Mouse (Mus musculus): ENCODE results near the gene Klhl30. TPM values are rescaled to one million over a fixed set of nuclear protein-coding genes. Genes with fewer than 3 reads are reported as not detected.

The Klhl30 gene
- 10 to 100 TPM; 51.2 to 55.4 TPM for total RNA-seq (2021)

GRCm38 (mm10) chr1:91350841-91351240 is at the start of gene Klhl30:
Gene Klhl30 (plus strand): TSS chr1:91351016.
- DNase-seq, result peak; percentile 57

GRCm38 (mm10) chr1:91301206-91301920 is 49.5 kb upstream of the Klhl30 start:
- no peak for DNase-seq

DNA sequence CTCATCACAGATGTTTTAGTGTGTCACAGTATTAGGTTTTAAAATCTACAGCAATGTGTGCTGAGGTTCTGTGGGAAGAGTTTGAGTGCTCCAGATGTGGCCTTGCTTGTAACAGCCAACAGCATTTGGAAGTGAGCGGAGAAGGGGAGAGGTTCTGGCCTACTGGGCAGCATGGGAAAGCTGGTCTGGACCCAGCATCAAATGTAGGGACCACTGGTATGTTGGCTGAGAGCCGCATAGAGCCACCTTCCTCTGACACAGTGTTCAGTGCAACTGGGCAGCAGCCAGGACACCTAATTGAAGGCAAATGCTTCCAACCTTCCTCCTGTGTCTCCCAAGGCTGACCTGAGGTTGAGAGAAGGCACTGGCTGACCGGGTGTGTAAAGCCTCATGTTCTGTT is 48.8 kb upstream of the Klhl30 start:
- DNase-seq, result no peak

- no peak for DNase-seq
Observed at GRCm38 (mm10) chr1:91304621-91305020, 46.2 kb upstream of the Klhl30 start.

- no peak for DNase-seq
Observed at GRCm38 (mm10) chr1:91309366-91310085, 41.3 kb upstream of the Klhl30 start.

GRCm38 (mm10) chr1:91312273-91312672 is 38.5 kb upstream of the Klhl30 start:
- no peak for DNase-seq

- peak; percentile 47 for DNase-seq
Observed at GRCm38 (mm10) chr1:91313251-91313650, 37.6 kb upstream of the Klhl30 start.

DNA sequence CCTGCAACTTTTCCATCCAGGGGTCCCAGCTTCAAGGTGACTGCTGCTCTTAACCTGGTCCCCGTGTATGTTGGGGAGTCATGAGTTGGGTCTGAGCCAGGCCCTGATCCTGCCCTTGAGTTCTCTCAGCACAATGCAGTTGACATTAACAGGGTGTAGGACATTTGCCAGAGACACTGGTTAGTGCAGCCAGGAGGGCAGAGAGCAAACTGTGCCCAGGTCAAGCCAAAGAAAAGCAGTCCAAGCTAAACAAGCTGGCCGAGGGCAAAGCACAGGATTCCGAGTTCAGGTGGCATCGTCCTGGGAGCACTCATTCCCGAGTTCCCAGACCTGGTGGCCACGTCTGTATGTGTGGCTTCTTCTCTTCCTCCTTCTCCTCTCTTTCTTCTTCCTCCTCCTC is 33.2 kb upstream of the Klhl30 start:
- no peak for DNase-seq

- peak; percentile 44 for DNase-seq
Observed at GRCm38 (mm10) chr1:91321760-91322438, 28.9 kb upstream of the Klhl30 start, which contains the start of gene Espnl. Gene Espnl (plus strand): TSS chr1:91322075.

GRCm38 (mm10) chr1:91324646-91325045 is 26.2 kb upstream of the Klhl30 start:
- no peak for DNase-seq

- no peak for DNase-seq
Observed at GRCm38 (mm10) chr1:91325488-91326042, 25.3 kb upstream of the Klhl30 start.

DNA sequence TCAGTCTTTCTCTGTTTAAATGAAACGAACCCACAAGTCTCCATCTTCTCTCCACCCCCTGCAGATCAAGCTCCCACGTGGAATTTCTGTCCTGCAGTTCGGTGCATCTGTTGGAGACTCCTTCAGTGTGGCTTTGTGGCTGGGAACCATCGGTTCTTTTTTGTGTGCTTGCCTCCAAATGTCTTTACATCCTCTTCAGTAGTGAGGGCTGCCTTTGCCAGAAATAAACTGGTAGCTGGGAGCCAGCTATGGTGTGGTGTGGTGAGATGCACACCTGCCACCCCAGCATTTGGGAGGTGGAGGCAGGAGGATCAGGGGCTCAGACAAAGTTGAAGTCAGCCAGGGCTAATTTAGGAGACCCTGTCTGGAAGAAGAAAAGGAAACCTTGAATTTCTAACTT is 18.7 kb upstream of the Klhl30 start:
- DNase-seq, result no peak

- no peak for DNase-seq
Observed at GRCm38 (mm10) chr1:91333582-91333981, 17.2 kb upstream of the Klhl30 start.

DNA sequence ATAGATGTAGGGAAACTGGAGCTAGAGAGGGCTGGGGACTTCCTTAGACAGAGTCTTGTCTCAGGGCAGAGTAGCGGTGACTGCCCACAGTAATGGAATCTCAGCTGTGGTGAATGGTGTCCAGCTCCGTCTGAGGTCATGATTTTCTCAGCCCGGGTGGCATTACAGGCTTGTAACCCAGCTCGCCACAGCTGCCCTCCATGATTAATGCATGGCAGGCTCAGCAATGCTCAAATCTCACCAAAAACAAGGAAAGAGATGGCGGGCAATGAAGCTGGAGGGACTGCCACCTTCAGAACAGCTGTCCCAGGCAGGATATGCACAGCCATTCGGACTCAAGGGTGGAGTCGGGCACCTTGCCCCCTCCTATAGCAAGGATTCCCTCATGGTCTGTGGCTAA is 13.5 kb upstream of the Klhl30 start:
- DNase-seq, result no peak

- DNase-seq, result peak; percentile 28
Observed at GRCm38 (mm10) chr1:91344001-91344400, 6.8 kb upstream of the Klhl30 start.

GRCm38 (mm10) chr1:91344921-91345685 is 5.7 kb upstream of the Klhl30 start:
- DNase-seq, result peak; percentile 36

DNA sequence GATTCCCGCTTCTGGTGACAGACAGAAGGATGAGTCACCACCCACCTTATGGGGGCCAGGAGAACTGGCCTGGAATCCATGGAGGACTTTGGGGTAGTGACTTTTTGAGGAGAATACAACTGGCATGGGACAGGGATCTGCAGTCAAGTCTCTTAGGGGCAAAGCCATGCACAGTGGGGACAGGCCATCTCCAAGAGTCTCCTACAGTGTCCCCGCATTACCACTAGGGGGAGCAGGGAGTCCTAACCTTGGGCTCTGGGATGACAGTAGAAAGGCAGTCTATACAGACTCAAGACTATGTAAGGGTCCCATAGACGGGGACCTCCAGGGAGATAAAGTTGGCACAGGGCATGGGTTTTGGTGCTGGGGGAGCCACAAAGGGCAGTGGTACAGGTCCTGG is 3.9 kb upstream of the Klhl30 start:
- peak; percentile 78 for DNase-seq

GRCm38 (mm10) chr1:91351249-91351648 is 433 bp downstream of the Klhl30 start:
- DNase-seq, result no peak

GRCm38 (mm10) chr1:91352277-91352676 is 1.5 kb downstream of the Klhl30 start:
- DNase-seq, result no peak

GRCm38 (mm10) chr1:91356105-91356504 is 5.3 kb downstream of the Klhl30 start:
- no peak for DNase-seq

- no peak for DNase-seq
Observed at GRCm38 (mm10) chr1:91362113-91362512, 11.3 kb downstream of the Klhl30 start.

Measured in heart, postnatal 4 days (tissue).